Mouse (Mus musculus) erythroblast, embryonic 14.5 days (primary cell): Measurements from ENCODE around the gene Nek8.

Source experiments
- GATA1 ChIP-seq: IDR thresholded peaks from 2 replicates; pipeline ENCODE4 v1.6.1; 2012; ENCODE audit warnings: low read length, inconsistent platforms, mixed read lengths
- TAL1 ChIP-seq: IDR thresholded peaks from 3 replicates; pipeline ENCODE4 v1.6.1; 2012; ENCODE audit warnings: low read length, inconsistent platforms, mixed read lengths

- TF ChIP-seq TAL1 (no peak), GATA1 (no peak)
Measured at GRCm38 (mm10) chr11:78159096-78159495, 17.4 kb downstream of the Nek8 start.
